Mouse (Mus musculus) spleen, embryonic (tissue): ENCODE measurements around the gene 4931429L15Rik.

Experiments
- CTCF ChIA-PET: fragments of 350-600 bp; sonication (Branson Sonifier 250); formaldehyde crosslinking; loops from one replicate; lab custom pipeline; 2022; lab: Charles Lee

4931429L15Rik gene

GRCm38 (mm10) chr9:46327706-46328571 lies 8.2 kb upstream of the 4931429L15Rik start:
- CTCF ChIA-PET: no interaction called here

- CTCF ChIA-PET: no interaction called here
These were observed 7.1 kb upstream of the 4931429L15Rik start for GRCm38 (mm10) chr9:46326694-46327405.

- CTCF ChIA-PET: no interaction called here
These were observed 675 bp upstream of the 4931429L15Rik start for GRCm38 (mm10) chr9:46320461-46320860.

- CTCF ChIA-PET: no interaction called here
These were observed 1.8 kb downstream of the 4931429L15Rik start for GRCm38 (mm10) chr9:46317957-46318356.

- CTCF ChIA-PET: no interaction called here
These were observed 2.9 kb downstream of the 4931429L15Rik start for GRCm38 (mm10) chr9:46316909-46317308.

- CTCF ChIA-PET: no interaction called here
These were observed 3.4 kb downstream of the 4931429L15Rik start for GRCm38 (mm10) chr9:46316388-46316787.

GRCm38 (mm10) chr9:46315807-46316365 lies 3.9 kb downstream of the 4931429L15Rik start:
- CTCF ChIA-PET: interaction anchor here (0.6 kb wide), 1 partner anchor 17 kb away, joined by 3 read pairs; no protein-coding TSS in a partner anchor

- CTCF ChIA-PET: interaction anchor here (0.7 kb wide), 1 partner anchor 104 kb away, joined by 5 read pairs; no protein-coding TSS in a partner anchor
These were observed 4.9 kb downstream of the 4931429L15Rik start for GRCm38 (mm10) chr9:46314921-46315320.

GRCm38 (mm10) chr9:46314507-46314906 lies 5.3 kb downstream of the 4931429L15Rik start:
- CTCF ChIA-PET: interaction anchor here (0.7 kb wide), 1 partner anchor 104 kb away, joined by 5 read pairs; no protein-coding TSS in a partner anchor

GRCm38 (mm10) chr9:46309121-46309520 lies 10.7 kb downstream of the 4931429L15Rik start:
- CTCF ChIA-PET: no interaction called here

- CTCF ChIA-PET: interaction anchor here (0.6 kb wide), 1 partner anchor 592 kb away, joined by 5 read pairs; no protein-coding TSS in a partner anchor
These were observed 17.6 kb downstream of the 4931429L15Rik start for GRCm38 (mm10) chr9:46302142-46302541.

GRCm38 (mm10) chr9:46298381-46298780 lies 21.4 kb downstream of the 4931429L15Rik start:
- CTCF ChIA-PET: interaction anchor here (0.6 kb wide), 1 partner anchor 17 kb away, joined by 3 read pairs; no protein-coding TSS in a partner anchor

- CTCF ChIA-PET: interaction anchor here (0.5 kb wide), 1 partner anchor 37 kb away, joined by 3 read pairs; the partner anchor contains the start of gene 4931429L15Rik
These were observed 37.0 kb downstream of the 4931429L15Rik start, which contains the start of gene Bud13 for GRCm38 (mm10) chr9:46282631-46283436. TSS of gene Bud13 (plus strand) at chr9:46283008.

GRCm38 (mm10) chr9:46274494-46274893 lies 45.3 kb downstream of the 4931429L15Rik start:
- CTCF ChIA-PET: no interaction called here

- CTCF ChIA-PET: no interaction called here
These were observed 46.9 kb downstream of the 4931429L15Rik start, which contains the start of gene Zpr1 for GRCm38 (mm10) chr9:46272677-46273454. TSS of gene Zpr1 (plus strand) at chr9:46273064.

- CTCF ChIA-PET: no interaction called here
These were observed 47.7 kb downstream of the 4931429L15Rik start for GRCm38 (mm10) chr9:46272070-46272469.

GRCm38 (mm10) chr9:46270782-46271181 lies 49.0 kb downstream of the 4931429L15Rik start:
- CTCF ChIA-PET: no interaction called here

- CTCF ChIA-PET: no interaction called here
These were observed 50.7 kb downstream of the 4931429L15Rik start for GRCm38 (mm10) chr9:46269125-46269524.

GRCm38 (mm10) chr9:46268343-46268873 lies 51.4 kb downstream of the 4931429L15Rik start, which contains the start of gene Apoa5:
TSS of gene Apoa5 (plus strand) at chr9:46268633.
- CTCF ChIA-PET: no interaction called here

GRCm38 (mm10) chr9:46261131-46261530 lies 58.7 kb downstream of the 4931429L15Rik start:
- CTCF ChIA-PET: no interaction called here
